Mouse (Mus musculus) spleen, adult 12 weeks (tissue): ENCODE measurements around the gene Rnf150.

Experiments used
- DNase-seq: peaks from one replicate; pipeline ENCODE4 v3.0.0; 2022; ENCODE audit warnings: low spot score

Gene Rnf150

DNA sequence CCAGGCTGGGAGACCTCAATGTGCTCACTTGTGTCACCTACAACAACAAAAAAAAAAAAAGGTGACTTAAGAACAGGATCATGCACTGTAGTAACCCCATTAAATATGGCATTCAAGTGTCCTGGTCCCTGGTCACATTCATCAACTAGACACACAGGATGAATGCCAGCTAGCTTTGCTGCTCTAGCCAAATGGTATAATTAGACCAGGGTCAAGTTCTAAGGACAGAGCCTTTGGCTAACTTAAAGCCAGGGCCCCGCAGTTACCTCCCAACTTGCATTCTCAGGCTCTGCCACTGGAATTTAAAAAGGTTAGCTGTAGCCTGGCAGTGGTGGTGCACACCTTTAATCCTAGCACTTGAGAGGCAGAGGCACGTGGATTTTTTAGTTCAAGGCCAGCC lies 165.1 kb downstream of the Rnf150 start:
- no peak for DNase-seq

DNA sequence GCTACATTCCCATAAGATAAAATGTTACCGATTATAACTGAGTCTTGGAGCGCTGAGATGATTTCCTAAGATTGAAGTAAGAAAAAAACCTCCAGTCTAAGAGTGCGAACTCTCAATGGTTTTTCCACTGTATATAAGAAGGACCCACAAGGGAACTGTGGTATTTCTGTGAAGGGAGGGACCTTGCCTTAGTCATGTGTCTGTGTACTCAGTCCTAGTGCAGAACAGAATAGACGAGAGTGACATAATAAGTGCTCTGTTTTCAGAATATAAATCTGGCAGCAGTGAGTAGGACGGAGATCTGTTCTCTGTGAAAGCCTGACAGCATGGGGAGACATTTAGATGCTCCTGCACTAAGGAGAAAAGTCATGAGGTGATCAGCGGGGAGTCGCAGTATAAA lies 169.6 kb downstream of the Rnf150 start:
- no peak for DNase-seq

DNA sequence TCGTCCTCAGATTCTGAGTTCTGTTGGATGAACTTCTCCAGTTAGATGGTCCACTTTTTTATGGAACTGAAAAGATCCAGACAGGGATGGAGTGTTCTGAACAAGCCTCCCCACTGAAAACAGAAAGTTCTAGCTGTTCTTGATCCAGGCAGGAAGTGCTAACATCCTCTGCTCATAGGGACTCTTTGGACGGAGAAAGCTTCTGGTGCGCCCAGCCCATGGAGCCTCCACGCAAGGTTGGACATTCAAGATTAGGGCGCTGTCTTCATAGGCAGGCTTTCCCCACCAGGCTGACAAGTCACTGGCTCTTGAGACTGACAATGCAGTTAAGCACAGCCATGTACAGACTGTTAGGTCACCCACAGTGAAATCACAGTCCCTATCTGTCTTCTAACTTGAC lies 172.0 kb downstream of the Rnf150 start:
- no peak for DNase-seq

DNA sequence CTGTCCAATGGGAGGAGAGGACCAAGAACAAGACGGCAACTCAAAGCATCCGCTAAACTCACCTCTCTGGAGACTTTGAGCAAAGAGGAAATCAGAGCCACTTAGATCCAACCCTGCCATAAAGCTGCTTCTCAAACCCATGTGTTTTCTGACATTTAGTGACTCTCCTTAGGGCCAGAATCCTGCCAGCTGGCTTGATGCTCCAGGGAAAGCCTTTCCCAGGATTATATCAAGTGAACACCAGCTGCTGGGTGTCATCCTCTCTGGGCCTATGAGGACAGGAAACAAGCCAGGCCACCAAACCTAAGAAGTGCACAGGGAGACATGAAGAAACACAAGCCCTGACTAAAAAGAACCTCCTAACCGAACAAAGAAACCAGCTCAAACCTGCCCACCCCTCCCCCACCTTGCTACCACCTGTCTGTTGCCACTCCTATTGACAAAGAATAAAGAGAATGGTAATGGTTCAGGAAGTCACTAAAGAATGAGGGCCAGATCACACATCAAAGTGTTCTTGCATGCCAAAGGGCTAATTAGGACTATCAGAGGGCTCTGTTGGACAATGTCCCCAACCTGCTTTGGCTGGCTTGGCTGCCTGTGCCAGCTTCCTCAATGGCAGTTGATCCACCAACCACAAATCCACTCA lies 173.5 kb downstream of the Rnf150 start:
- DNase-seq = no peak

DNA sequence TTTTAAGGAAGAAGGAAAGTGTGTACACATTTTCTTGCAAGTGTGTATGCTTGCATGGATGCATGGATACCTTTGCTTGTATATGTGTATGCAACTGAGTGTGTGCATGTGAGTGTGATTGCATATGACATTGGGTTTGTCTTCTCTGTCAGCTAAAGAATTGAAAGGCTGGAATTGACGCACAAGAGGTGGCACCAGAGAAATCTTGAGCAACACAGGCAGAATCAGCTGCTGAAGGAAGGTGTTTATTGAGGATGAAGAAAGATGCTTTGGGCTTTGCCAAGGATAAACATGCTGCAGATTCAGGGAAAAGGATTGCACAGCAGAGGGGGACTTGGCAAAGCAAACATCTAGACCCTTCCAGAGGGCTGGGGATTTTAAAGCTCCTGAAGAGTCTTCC lies 174.2 kb downstream of the Rnf150 start:
- no peak for DNase-seq

DNA sequence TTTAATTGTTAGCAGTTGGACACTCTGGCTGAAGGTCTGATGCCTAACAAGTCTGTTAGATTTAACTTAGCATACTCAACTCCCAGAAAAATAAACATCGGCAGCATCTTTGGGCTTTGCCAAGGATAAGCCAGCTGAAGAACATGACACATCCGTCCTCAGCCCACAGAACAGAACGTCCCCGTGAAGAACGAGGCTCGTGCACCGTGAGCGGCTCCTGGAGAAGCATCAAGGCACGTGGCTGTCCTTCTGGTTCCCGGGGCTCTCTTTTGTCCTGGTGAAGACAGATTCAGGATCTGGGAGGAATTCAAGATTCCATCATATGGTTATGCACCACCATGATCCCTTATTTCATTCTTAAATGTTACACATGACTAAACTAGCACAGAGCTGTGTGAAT lies 175.4 kb downstream of the Rnf150 start:
- DNase-seq = no peak

DNA sequence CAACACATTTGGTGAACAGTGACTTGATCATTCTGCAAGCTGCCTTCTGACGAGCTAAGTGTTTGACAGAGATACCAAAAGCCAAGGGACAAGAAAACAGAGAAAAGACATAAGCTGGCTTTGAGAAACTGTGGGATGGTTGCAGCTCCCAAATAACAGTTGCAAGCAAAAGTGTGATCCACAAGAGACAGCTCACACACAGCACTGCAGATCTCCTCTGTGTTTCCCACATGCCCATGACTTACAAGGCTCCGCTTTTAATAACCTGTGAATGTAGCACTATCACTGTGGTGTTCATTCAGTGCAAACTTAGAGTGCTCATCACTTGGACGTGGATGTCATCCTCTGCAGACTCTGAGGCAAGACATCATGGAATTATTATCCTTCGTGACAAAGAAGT lies 178.3 kb downstream of the Rnf150 start:
- DNase-seq = no peak

DNA sequence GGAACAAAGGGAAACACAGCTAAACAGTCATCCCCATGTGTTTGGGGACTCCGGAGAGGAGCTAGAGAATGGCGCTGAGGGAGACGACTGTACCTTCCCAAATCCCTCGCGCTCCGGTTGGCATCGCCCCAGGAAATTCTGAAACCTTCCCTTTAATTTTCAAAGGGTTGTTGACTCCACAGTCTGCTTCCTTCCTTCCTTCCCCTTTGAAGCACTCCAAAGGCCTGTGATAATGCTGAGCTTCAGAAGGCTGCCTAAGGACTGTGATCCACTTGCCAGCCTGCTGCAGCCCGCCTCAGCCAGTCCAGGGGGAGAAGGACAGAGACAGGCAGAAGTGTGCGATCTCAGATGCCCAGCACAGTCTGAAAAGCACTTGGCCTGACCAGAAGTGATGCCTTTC lies 183.8 kb downstream of the Rnf150 start:
- DNase-seq = no peak

DNA sequence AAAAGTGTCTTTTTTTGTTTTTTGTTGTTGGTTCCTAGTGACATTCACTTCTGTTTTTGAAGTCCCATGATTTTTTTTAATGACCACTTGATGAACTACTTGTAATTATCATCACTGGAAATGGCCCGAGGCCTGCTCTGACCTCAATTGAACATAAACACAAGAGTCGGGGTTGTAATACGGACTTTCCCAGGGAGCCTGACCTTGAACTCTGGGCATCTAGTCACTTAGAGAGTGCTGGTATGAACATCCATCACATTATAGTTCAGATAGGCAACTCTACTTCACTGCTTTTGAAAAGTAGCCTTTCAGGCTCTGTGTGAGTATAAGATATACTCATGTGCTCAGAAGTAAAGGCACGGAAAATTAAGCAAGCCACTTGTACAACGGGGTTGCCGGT lies 185.4 kb downstream of the Rnf150 start:
- no peak for DNase-seq

DNA sequence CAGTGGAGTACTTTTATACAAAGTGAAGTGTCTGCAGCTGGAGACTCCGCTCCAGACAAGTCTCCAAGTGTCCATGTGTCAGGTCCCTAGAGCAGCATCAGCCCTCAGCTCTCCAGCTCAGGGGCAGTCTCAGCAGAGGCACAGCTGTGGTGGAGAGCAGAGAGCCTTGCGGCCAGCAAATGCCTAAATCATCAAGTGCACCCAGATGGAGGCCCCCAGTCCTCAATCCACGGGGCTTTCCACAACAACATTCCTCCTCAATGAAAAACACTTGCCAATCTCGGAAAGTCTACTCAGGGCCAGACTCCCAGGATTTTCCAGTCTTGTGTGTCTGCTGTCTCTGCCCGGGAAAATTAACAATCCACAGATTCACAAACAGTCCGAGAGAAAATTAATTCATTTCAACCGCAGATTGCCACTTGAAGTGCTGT lies 186.0 kb downstream of the Rnf150 start:
- no peak for DNase-seq

DNA sequence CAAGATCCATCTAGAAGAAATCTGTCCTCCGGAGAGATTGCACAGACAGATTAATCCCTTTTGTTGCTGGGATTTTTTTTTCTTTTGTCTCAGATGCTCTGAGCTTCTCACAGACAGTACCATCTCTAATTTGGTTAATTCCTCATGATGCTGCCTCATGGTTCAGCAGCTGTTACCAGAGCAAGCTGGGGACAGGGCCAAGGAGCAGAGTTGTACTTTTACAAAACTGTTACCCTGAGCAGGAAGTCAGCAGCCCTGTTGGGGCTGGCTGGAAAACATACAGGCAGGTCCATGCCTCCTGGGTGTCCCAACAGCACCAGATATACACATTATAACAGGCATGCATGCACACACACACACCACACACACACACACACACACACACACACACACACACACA lies 186.5 kb downstream of the Rnf150 start:
- no peak for DNase-seq

DNA sequence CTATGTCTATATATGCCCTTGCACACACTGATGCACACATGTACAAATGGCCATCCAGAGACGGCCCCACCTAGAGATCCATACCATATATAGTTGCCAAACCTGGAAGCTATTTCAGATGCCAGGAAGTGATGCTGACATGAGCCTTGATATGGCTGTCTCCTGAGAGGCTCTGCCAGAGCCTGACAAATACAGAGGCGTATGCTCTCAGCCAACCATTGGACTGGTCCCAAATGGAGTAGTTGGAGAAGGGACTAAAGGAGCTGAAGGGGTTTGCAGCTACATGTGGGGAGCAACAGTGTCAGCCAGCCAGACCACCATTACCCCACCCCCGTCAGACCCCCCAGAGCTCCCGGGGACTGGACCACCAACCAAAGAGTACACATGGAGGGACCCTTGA lies 189.7 kb downstream of the Rnf150 start:
- DNase-seq = no peak

DNA sequence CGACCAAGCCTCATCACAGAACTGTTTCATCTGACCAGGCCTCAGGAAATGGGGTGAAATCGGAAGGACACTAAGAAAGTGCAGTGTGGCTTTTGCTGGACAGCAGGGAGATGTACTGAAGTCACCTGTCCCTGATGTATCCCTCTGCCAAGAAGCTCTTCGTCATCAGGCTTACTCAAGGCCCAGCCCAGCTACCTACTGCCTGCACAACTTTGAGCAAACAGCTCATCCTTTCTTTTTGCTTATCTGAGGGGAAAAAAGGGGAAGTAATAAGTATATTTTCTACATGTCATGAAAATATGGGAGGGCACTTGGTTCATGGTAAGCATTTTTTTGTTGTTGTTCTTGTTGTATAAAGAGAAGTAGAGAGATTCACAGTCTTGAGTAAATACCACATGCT lies 191.6 kb downstream of the Rnf150 start:
- DNase-seq = no peak

DNA sequence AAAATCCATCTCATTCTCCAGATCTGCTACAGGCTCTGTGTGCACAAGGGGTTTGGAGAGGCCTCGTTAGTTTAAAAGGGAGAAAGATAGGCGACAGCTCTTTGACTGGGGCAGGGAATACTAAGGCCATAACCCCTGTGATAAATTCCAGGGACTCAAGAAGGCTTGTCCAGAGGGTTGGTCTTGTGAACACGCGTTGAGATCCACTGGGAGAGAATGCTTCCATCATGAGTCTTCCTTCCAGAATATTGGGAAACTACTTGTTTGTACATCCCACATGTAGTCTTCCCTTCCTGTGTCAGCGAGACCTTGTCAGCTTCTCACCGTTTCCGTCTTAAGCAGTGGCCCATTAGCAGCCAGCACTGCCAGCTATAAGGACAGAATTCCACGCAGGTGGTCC lies 195.8 kb downstream of the Rnf150 start:
- no peak for DNase-seq

DNA sequence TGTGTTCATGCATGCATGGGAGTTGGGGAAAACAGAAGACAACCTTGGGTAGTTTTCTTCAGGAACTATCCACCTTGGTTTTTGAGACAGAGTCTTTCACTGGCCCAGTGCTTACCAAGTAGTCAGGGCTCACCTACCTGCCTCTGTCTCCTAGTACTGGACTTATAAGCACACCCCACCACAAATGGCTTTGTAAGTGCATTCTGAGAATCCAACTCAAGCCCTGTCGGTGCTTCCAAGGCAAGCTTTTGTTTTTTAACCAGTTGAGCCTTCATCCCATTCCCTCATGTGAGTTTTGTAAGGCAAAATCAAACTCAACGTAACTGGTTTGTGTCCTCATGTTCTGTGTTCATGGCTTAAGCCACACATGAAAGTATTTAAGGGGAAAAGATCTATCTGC lies 196.9 kb downstream of the Rnf150 start:
- DNase-seq = no peak

DNA sequence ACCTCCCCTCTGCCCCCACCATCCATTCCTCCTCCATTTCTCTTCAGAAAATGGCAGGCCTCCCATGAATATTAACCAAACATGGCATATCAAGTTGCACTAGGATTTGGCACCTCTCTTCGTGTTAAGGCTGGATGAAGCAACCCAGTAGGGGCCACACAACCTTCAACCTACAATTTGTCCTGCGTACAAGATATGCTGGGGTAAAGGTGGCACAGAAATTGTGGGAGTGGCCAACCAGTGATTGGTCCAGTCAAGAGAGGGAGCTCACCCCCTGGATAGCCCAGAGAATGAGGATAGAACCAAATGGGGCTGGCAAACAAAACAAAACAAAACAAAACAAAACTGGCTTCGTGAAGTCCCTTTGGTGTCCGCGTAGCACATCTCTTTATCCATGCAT lies 198.1 kb downstream of the Rnf150 start:
- no peak for DNase-seq

DNA sequence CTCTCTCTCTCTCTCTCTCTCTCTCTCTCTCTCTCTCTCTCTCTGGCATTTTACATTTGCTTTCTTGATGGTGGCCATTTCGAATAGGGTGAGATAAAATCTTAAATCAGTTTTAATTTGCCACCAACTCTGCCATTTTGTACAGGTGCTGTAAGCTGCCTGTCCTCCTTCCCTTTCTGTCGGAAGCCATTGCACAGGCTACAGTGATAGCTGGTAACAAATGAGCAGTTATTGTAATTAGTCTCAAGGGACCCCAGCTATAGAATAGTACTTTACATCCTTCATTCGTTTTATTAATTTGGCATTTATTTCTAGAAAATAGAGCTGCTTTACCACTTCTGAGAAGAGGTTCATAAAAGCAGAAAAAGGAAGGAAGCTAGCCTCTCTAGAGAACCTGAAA lies 198.7 kb downstream of the Rnf150 start:
- DNase-seq = no peak

DNA sequence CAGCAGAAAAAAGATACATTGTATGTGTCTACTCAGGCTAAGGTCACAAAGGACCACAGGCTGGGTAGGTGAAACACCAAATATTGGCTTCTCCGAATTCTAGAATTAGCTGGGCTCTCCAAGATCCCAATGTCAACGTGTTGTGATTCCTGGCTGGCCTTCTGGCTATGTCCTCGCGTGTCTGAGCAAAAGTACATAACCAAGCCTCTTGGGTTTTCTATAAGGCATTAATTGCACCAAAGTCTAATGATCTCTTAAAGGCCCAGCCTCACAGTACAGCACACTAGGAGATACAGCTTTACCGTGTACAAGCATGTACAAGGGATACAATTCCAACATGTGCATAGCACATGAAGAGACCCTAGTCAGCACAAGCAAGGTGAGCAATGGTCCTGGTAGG lies 199.1 kb downstream of the Rnf150 start:
- DNase-seq = no peak

DNA sequence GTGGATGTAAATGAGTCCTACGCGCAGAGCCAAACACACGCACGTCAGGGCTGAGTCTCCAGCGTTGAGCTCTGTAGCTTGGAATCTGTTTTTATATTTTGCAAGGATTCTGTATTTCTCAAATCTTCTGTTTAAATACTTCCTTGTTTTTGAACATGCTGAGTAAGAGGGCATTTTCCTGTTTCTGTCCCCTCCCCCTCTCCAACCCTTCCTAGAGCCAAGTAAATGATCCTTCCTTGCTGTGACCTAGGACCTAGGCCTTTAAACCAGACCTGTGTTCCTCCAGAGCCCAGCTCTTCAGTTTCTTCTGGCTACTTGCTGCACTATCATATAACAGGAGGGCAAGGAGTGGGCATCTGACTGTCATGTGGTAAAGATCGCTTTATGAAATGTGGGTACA lies 200.9 kb downstream of the Rnf150 start:
- DNase-seq = no peak

DNA sequence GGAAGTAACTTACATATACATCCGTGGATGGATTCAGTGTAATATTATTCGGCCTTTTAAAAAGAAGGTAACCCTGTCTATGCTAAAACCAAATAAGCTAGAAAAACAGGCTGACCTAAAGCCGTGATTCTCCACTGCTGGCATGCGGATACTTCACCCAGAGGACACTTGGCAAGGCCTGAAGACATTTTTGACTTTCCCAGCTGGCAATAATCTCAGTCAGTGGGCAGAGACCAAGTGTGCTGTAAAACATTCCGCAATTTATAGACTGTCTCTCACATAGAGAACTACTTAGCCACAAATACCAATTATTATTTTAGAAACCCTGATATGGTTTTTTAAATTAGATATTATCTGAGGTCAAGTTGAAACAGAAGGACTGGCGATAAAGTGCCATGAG lies 202.9 kb downstream of the Rnf150 start:
- DNase-seq = no peak

DNA sequence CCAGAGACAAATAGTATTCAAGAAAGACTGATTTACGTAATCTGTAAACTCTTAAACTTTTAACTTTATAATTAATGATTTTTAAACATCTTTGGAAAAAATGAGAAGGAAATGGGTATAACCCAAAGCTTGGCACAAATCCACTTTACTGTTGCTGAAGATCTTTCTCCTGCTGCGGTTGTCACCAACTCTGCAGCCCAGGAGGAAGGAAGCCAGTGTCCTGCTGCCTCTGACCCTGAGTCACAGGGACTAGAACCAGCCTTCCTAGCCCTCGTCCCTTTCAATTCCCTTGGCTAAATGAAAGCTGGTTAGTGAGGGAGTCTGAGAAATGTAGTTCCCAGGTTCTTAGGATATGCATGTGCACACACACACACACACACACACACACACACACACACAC lies 203.7 kb downstream of the Rnf150 start:
- no peak for DNase-seq

DNA sequence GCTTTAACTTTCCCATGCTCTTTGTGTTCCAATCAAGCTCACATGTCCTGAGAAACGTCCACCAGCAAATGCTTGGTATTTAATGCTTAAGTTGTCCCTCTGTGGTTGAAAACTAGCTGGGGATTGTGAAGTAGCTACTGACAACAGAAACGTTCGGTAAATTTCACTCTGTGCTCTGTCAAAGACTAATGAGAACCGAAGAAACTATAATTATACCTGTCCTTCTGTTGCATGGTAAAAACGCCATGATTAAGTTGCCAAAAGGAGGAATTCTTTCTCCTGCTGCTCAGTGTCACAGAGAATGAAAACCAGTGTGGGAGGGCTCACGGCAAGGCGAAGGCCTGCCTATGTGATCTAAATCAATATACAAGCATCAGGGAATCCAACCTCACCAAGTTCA lies 204.8 kb downstream of the Rnf150 start:
- no peak for DNase-seq

DNA sequence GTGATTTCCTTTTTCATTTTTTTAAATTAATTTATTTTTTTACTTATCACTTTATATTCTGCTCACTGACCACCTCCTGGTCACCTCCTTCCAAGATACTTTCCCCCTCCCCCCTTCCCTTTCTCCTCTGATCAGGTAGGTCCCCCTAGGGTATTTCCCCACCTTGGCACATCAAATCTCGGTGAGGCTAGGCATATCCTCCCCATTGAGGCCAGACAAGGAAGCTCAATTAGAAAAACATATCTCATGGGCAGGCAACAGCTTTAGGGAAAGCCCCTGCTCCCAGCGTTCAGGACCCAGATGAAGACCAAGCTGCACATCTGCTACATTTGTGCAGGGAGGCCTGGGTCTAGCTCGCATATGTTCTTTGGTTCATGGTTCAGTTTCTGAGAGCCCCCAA lies 211.1 kb downstream of the Rnf150 start:
- DNase-seq = no peak

DNA sequence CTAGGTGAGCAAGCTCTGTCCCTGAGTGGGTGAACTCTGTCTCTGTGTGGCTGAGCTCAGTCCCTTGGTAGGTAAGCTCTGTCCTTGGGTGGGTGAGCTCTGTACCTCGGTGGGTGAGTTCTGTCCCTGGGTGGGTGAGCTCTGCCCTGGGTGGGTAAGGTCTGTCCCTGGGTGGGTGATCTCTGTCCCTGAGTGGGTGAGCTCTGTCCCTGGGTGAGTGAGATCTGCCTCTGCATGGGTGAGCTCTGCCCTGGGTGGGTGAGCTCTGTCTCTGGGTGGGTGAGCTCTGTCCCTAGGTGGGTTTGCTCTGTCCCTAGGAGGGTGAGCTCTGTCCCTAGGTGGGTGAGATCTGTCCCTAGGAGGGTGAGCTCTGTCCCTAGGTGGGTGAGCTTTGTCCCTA lies 213.5 kb downstream of the Rnf150 start:
- no peak for DNase-seq

DNA sequence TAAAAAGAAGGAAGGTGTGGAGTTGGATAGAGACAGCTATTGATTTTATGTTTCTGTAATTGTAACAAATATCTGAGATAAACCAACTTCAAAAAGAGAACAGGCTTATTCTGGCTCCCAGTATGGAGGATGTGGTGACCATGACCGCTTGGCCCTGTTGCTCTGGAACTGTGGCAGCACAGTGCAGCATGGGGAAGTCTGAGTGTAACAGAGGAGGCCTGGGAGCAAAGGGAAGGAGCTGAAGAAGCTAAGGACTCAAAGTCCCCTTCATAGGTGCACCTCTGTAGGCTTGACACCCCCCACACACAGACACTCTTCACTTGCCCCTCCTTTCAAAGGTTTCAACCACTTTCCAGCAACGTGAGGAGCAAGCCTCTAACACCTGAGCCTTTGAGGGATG lies 214.2 kb downstream of the Rnf150 start:
- DNase-seq = no peak
